Mouse (Mus musculus) retina, adult 2 months (tissue): ENCODE data around the gene Il17rd.
A peak's percentile ranks its signal among the peaks of the same experiment; 100 is the strongest.

Source experiments
- DNase-seq: peaks from one replicate; pipeline ENCODE4 v3.0.0-alpha.2; 2012; ENCODE audit warnings: low read depth, low spot score

Il17rd gene

GRCm38 (mm10) chr14:27038783-27039182, at the start of gene Il17rd:
Gene Il17rd (plus strand): TSS chr14:27038941.
- peak; percentile 65 for DNase-seq

GRCm38 (mm10) chr14:26991622-26992021, 47.1 kb upstream of the Il17rd start:
- no peak for DNase-seq

- no peak for DNase-seq
Measured at GRCm38 (mm10) chr14:26993427-26993826, 45.3 kb upstream of the Il17rd start.

- no peak for DNase-seq
Measured at GRCm38 (mm10) chr14:26994211-26994741, 44.5 kb upstream of the Il17rd start, which contains the start of gene Hesx1. Gene Hesx1 (plus strand): TSS chr14:26994416.

DNA sequence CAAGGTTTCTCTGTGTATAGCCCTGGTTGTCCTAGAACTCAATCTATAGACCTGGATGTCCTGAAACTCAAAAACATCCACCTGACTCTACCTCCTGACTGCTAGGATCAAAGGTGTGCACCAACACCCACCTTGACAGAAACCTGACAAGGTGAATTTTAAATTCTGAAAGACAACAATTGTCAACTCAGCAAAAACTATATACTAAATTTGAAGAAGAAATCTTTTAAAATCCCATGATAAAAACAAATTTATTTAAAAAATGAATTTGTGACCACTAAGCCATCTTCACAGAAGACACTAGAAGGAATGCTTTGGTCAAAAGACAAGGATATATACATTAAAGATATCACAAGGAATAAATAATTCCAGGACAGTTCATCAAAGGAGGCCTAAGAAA, 42.5 kb upstream of the Il17rd start:
- DNase-seq: no peak

DNA sequence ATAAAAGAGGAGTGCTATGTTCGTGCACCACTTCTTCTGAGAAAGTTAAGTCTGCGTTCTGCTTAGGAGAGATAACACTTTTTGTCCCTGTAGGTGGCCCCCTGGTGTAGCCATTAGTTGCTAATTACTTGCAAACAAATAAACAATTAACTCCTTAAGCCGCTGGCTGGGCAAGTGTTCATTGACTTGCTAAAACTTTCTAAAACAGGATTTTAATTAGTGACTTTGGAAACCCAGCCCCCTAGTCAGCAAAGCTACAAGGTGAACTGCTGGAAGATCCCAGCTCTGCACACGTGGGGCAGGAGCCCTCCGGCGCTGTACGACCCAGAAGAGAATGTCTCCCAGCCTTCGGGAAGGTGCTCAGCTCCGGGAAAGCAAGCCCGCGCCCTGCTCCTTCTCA, 38.4 kb upstream of the Il17rd start:
- no peak for DNase-seq

DNA sequence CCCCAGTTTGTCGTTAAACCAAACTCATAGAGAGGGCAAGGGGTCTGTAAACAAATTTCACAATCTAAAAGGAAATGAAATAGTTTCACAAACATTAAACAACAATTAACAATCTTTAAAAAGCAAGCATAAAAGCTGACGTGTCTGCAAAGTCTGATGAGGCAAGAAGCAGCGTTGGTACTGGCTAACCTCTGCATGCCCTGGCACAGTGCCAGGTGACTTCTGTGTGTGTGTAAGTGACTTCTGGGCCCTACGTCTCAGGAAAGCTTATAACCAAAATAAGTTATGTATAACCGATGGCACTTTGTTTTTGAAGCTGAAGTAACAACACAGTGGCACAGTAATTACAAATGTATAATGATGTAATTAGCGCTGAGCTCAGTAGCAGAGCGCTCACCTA, 33.8 kb upstream of the Il17rd start:
- DNase-seq: no peak

GRCm38 (mm10) chr14:27005937-27006336, 32.8 kb upstream of the Il17rd start:
- no peak for DNase-seq

DNA sequence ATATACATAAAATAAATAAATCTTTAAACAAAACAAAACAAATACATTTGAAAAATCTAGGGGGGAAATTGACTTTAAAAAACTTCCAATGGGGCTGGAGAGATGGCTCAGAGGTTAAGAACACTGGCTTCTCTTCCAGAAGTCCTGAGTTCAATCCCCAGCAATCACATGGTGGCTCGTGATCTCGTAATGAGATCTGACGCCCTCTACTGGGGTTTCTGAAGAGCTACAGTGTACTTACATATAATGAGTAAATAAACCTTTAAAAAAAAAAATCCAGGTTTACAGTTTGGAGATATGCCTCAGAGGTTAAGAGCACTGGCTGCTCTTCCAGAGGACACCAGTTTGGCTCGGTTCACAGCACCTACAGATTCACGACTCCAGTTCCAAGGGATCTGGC, 27.2 kb upstream of the Il17rd start:
- DNase-seq: no peak

GRCm38 (mm10) chr14:27013658-27014057, 25.1 kb upstream of the Il17rd start:
- DNase-seq: no peak

- DNase-seq: no peak
Measured at GRCm38 (mm10) chr14:27017936-27018335, 20.8 kb upstream of the Il17rd start.

- DNase-seq: no peak
Measured at GRCm38 (mm10) chr14:27019850-27020249, 18.9 kb upstream of the Il17rd start.

GRCm38 (mm10) chr14:27022876-27023275, 15.9 kb upstream of the Il17rd start:
- DNase-seq: no peak

DNA sequence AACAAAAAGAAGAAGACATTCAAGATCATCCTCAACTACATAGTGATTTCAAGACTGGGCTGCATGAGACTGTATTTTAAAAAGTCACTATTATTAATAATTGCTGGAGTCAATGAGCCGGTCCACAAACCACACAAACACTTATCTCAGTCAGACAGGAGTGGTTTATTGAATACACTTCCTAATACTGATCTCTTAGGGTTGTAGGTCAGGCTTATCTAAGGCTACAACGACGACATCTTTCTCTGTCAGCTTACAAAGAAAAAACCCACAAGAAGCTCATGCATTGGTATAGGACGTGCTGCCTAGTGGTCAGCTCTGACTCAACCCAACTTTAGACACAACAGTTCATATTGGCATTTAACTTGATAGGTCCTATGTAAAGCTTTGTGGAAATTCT, 14.1 kb upstream of the Il17rd start:
- no peak for DNase-seq

GRCm38 (mm10) chr14:27029771-27030173, 9.0 kb upstream of the Il17rd start:
- DNase-seq: peak; percentile 52

DNA sequence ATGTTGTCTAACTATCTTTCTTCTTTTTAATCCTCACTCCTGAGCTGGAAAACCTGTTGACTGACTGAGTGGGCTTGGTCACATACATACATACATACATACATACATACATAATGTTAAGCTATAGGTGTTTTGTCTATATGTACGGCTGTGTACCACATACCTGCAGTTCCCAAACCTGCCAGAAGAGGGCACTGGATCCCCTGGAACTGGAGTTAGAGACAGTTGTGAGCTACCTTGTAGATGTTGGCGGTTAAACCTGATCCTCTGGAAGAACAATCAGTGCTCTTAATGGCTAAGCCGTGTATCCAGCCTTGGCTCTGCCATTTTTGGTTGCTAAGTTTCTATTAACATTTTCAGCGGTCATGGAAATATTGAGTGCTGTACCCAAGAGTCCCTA, 7.6 kb upstream of the Il17rd start:
- DNase-seq: no peak

GRCm38 (mm10) chr14:27037513-27037912, 1.2 kb upstream of the Il17rd start:
- no peak for DNase-seq

- no peak for DNase-seq
Measured at GRCm38 (mm10) chr14:27039281-27040248, 824 bp downstream of the Il17rd start.

DNA sequence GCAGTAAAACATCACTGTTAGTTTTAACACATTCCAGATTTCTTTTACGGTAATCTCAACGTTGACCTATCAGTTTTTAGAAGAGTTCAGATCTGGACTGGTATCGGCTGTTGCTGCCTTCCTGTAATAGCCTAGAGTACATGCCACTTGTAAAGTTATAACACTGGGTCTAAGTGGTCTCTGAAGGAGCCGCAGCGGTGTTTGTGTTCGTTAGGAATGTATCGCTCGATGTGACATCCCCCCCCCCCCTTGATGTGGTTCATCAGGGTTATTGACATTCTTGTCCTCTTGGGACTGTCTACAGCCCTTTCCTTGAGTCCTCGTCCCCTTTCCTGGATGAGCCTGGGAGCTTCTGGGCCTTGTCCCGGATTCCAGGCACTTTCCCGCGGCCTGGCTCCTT, 1.7 kb downstream of the Il17rd start:
- DNase-seq: no peak

DNA sequence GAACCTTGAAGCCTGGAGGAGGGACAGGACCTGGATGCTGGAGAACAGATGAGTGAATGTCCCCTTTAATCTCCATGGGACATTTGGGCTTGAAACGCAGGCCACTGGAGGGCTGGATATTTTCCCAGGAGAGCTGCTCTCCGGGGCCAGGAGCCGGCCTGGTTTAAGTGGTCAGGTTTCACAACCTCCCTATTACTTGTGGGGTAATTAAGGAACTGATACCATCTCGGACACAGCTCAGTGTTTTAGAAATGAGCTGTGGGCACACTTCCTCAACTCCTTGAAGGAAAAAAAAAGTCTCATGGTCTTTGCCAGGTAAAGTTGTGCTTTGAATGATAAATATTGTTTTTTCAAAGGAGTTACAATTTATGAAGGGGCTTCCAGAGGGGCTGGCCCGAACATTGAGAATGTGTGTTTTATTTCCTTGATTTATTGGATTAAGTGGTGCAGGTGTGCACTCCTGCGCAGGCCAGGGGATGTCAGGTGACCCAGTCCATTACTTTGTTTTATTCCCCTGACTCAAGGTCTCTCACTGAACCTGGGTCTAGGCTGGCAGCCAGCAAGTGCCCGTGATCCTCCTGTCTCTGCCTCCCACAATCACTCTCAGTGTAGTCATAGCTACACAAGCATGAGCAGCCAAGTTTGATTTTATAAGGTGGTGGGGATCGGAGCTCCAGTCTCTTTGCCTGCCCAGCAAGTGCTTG, 3.7 kb downstream of the Il17rd start:
- DNase-seq: no peak

- DNase-seq: no peak
Measured at GRCm38 (mm10) chr14:27043416-27043815, 4.7 kb downstream of the Il17rd start.

GRCm38 (mm10) chr14:27044221-27044966, 5.7 kb downstream of the Il17rd start:
- DNase-seq: no peak
